Mouse (Mus musculus): Measurements from ENCODE around the gene Serpinb3b.
"Not testable (repeated sequence)": the region's sequence is repeated elsewhere in the genome, so short reads cannot be mapped to it uniquely, and the experiment has no call there.

Gene Serpinb3b

GRCm38 (mm10) chr1:107278261-107278660 lies at the start of gene Serpinb3b, which contains the start of gene Serpinb3c:
TSS of gene Serpinb3b (minus strand) at chr1:107278361.
TSS of gene Serpinb3c (minus strand) at chr1:107278371.
- DNase-seq (ENCODE audit: extremely low read depth, low read depth, low spot score): not testable (repeated sequence)

GRCm38 (mm10) chr1:107243170-107243569 lies 35.0 kb downstream of the Serpinb3b start:
- not testable (repeated sequence) for DNase-seq (ENCODE audit: extremely low read depth, low read depth, low spot score)

- DNase-seq (ENCODE audit: extremely low read depth, low read depth, low spot score): not testable (repeated sequence)
These were observed 60.9 kb downstream of the Serpinb3b start for GRCm38 (mm10) chr1:107217276-107217675.

GRCm38 (mm10) chr1:107127453-107127852 lies 150.7 kb downstream of the Serpinb3b start:
- not testable (repeated sequence) for DNase-seq (ENCODE audit: extremely low read depth, low read depth, low spot score)

All from fat pad, adult 2 months (tissue).